Mouse (Mus musculus) gastrocnemius, postnatal 25 days (tissue): Measurements from ENCODE around the gene Arhgap28. TPM values are rescaled to one million over a fixed set of nuclear protein-coding genes. Genes with fewer than 3 reads are reported as not detected.

Experiments
- DNase-seq: peaks from one replicate; pipeline ENCODE4 v3.0.0; 2022
- total RNA-seq, 2 experiments: library from RNA; stranded (reverse); gene quantifications; 1 replicate in 1 of 2; 2 replicates in 1 of 2; pipeline ENCODE4 v1.2.3; 2021

Gene Arhgap28
- total RNA-seq, 2 experiments from 2014 or later = 1.1 to 1.6 TPM

DNA sequence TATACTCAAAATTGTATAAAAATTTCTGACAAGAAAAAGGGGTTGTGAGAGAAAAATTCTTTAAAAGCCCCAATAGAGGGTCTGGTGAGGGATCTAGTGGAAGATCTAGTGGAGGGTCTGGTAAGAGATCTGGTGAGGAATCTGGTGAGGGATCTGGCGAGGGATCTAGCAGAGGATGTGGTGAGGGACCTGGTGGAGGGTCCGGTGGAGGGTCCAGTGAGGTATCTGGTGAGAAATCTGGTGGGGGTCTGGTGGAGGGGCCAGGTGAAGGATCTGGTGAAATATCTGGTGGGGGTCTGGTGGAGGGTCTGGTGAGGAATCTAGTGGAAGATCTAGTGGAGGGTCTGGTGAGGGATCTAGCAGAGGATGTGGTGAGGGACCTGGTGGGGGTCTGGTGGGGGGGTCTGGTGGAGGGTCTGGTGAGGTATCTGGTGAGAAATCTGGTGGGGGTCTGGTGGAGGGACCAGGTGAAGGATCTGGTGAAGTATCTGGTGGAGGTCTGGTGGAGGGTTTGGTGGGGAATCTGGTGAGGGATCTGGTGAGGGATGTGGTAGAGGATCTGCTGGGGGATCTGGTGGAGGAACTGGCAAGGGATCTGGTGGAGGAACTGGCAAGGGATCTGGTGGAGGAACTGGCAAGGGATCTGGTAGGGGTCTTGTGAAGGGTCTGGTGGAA lies 10.4 kb downstream of the Arhgap28 start:
- DNase-seq = no peak

DNA sequence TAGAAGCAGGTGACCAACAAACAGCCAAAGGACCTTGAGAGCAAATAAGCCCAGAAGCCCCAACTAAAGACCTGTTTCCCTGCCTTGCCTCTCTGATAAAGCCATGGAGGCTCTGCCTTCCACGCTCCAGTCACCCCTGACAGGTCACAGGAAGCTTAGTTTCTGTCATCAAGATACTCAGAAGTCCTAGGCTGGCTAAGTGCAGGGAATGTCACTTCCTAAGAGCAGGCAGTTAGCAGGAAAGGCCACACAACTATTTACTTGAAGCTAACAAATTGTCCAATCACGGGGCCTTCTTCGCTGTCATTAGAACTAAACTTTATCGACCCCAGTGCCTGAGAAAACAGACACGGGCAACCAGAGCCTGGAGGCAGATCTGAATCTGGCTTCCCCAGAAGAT lies 14.2 kb downstream of the Arhgap28 start:
- DNase-seq = no peak

DNA sequence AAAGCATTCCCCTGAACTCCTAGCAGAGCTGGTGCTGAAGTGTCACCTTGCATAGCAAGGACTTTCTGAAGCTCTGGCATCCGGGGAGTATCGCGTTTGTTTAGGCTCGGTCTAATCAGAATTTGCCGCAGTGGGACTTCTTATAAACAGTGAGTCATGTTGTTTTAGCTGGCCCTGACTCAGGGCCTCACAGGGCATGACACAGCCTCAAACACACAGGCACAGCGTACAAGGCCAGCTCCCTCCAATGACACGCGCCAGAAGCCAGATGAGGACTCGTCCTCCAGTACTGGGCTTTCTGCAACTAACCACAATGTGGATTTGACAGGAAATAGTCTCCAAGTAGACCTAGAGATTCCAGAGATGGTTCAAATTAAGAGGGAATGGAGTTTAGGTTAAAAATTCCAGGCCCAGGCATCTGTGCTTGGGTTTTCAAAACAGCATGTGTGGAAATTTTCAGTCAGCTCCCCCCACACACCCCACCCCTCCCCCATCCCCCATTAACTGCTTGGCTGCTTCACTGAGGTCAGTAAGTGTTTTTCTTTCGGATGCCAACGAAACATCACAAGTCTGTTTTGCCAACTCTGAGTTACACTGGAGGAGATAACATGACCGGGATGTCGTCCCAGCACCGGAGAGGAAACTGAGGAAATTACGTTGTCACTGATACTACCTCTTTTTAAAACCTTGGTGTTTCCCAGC lies 14.8 kb downstream of the Arhgap28 start:
- DNase-seq = peak; percentile 54

DNA sequence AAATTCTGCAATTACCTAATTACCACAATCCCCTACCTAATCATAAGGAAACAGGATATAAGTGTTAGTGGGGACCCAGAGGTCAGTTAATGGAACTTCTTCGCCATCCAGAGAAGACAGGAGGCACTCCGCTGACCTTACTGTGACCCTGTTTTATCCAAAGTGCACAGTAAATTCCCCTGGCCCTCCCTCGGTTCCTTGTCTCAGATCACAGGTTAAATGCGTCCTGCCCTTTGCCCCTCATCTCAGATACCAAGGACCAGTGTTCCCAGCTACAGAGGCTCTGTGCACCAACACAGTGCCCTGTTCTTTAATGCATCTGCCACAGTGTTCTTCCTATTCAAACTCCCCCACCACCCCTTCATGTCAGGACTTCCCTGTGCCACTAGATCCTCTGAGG lies 18.4 kb downstream of the Arhgap28 start:
- DNase-seq = no peak

DNA sequence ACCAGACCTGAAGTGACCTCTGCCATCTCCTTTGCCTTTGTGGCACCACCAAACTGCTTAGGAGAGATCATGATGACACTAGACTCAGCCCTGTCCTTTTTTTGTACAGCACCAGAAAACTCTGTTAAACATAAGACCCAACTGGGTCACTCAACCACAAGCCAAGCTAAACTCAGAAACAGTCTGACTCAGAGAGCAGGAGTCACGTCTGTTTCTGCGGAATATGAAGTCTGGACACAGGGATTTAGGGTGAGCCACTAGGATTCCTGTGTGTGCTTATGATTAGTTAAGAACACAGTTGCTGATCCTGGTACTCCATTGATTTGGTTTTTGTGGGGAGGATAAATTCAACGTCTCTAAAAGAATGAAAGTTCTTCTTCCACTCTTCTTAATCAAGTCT lies 23.3 kb downstream of the Arhgap28 start:
- no peak for DNase-seq

DNA sequence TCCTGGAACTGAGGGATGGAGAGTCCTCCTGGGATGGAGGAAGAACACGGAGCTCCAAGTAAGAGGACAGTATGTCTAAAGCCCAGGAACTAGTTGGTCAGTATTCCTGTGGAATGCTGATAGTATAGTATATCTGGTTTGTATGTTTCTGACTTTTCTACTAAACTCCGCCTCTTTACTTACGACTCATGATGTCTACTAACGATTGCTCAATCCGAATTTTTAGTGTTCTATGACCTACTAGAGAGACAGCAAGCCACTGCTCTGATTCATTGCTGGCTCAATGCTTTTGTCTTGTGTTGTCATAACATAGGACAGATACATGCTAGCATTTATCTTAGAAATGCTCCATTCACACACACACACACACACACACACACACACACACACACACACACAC lies 24.7 kb downstream of the Arhgap28 start:
- DNase-seq = no peak

DNA sequence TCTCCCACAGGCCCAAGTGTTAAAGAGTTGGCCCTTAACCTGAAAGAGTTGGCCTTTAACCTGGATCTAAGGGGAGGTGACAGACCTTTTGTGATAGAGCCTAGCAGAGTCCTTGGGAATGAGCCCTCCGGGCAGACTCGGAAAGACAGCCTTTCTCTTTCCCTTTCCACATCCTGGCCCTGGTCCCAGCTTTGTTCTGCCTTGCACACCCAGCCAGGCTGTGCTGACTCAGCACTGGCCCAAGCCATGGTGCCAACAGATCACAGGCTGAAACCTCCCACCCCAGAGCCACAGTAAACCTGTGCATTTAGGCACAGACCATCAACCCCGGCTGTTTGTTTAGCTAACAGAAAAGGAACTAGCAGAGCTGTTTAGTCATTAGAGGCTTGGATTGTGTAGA lies 25.1 kb downstream of the Arhgap28 start:
- DNase-seq = peak; percentile 55

DNA sequence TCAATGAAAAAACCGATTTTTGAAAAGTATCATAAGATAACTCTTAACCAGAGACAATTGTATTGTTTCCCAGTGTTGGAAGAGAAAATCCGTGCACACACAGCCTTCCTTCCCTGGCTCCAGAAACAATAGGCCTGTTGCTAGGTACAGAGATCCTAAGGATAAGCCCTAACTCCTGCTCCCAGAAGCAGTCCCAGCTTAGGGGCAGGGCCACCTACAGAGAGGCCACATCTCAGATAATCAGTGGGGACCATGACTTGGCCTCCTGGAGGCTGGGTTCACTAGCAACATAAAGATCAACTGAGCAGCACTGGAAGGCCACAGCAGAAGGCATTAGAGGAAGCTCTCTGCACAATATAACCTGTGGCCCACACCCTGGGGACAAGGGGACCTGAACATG lies 27.5 kb downstream of the Arhgap28 start:
- no peak for DNase-seq

DNA sequence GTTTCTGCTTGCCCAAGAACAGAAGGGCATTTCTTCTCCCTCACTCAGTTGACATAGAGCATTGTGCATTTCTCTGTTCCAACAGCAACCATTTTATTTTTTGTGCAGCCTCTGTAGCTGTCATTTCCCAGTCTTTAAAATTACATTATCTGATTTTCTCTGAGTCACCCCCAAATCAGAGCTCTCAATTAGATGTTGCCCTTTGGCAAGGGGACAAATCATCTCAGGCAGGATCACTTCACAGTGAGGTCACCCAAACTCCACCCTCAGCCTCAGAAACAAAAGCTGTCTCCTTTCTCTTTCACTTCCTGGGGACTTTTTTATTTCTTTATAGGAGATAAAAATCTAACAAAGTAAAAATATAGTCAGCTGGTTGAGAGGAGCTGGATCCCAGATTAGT lies 27.9 kb downstream of the Arhgap28 start:
- no peak for DNase-seq

DNA sequence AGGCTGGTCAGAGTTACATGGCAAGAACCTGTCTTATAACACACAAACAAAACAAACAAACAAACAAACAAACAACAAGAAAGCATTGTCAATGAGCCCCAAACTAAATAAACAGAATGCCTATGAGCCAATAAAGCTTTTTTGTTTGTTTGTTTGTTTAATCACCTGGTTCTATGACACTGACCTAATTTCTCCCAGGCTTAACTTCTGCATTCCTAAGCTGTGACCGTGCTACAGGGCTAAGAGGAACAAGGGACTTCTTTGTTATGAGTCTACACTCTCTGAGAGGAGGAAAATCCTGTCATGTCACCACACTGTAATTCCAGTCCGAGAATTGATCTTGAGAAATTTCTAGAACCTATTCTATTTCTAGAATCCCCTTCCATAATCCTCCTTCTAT lies 29.2 kb downstream of the Arhgap28 start:
- no peak for DNase-seq

DNA sequence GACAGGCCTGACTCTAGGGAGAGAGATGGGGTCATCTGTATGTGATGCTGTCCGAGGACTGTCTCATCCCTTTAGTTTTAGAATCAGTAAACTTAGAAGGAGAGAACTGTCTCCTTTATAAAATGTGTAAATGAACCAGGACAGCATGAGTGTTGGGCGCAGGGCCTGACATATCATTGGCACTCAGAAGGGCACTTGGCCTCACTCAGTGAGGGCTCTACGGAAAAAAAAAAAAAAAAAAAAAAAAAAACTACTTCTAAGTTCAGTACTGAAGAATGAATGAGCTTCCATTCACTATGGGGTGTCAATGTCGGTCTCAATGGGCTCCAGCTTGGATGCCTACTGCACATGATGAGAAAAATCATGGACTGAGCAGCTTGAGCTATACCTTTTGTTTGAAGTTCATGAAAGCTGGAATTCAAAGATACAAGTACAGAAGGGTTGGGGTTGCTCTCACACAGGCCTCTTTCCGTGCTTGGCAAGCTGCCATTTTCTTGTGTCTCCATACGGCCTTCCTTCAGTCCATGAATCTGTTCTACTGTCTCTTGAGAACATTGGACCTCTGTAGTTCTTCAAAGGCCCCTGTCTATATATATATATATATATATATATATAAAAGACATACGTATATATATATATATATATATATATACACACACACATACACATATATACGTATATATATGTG lies 36.9 kb downstream of the Arhgap28 start:
- DNase-seq = no peak

DNA sequence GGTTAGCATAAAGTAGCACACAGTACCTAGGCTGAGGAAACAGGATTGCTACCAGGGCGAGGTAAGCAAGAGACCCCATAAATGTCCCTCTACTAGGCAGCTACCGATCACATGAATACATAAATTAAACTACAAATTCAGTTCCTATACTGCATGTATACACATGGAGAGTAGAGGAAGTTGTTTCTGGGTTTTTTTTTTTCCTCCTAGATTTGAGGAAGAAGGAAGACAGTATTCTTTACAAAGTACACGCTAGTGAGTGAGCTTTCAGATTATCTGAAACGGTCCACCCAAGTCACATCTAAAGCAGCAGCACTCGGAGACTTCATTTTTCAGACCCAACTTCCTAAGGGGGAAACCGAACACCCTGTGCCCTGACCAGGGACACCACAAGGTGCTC lies 41.1 kb downstream of the Arhgap28 start:
- no peak for DNase-seq

DNA sequence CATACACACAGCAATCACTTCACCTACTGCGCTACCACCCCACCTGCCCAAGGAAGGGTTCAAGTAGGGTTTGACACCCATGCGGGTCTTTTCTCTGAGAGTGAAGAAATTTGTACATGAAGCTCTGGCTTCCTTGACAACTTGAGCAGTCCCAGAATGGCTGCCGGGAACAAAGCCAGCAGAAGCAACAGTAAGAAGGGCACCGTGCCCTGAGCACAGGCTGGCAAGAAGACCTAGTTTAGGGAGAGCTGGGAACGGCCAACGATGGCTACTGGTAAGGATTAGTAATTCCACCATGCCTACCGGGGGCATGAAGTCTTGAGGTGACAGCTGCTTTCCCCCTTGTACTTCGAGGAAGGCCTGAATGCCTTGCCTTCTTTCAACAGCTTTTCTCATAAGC lies 41.9 kb downstream of the Arhgap28 start:
- DNase-seq = no peak

DNA sequence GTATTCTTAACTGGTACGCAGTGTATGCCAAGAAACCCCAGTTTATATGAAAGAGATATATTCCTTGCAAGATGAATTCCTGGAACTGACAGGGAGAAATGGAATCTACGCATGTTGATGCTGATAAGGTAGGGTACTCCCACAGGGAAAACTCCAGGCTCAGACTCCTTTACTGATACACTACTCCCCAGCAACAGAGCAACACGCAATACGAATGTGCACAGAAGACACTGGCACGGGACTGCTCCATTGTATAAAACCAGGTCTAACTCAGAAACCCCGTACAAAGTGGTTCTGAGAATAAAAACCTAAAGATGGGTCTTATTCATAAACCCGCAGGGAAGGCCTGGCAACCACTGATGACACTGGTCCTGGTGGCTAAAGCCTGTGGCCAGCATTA lies 45.0 kb downstream of the Arhgap28 start:
- no peak for DNase-seq

DNA sequence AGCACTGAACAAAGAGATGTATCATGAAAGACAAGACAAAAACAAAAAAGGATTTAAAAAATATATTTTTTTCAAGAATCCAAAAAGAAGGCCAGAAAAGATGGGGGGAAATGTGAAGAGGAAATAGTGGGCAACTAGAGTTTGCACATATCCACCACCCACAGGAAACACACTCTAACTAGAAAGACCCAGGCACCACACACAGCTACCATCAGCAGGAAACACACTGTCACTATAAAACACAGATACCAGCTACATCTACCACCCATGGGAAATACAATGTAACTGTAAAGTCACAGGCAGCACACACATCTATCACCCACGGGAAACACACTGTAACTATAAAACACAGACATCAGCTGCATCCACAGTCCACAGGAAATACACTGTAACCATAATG lies 46.3 kb downstream of the Arhgap28 start:
- no peak for DNase-seq

DNA sequence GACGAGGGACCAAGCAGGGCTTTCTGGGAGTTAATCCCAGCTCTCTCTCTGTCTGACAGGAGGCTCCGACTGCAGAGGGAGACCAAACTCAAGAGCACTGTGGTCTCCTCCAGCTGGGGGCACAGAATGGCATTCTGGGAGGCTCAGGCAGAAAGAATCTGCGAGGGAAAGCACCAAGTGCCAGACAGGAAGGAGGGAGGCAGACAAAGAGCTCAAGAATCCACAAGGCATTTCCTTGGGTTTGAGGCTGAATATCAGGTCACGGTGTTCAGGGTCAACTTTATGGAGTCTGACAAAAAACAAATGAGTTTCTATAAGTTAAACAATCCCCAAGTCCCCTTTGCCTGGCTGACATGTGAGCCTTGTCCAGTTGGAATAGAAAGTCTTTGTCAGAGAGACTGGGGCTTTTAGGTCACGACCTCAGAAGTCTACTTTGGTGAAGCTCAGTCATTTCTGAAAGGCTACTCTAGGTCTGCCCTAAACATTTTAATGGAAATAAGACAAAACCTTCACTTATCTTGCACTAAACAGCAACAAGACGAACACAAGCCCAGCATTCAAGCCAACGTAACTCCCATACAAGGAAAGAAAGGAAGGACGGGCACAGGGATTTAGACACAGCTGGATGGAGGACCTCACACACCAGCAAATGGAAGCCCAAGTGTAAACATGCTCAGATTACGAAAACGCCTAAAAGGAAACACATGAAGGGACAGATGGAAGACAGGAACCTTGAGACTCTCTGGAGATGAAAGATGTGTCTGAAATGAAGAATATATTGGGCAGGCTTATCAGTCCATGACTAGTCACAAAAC lies 47.8 kb downstream of the Arhgap28 start:
- no peak for DNase-seq

DNA sequence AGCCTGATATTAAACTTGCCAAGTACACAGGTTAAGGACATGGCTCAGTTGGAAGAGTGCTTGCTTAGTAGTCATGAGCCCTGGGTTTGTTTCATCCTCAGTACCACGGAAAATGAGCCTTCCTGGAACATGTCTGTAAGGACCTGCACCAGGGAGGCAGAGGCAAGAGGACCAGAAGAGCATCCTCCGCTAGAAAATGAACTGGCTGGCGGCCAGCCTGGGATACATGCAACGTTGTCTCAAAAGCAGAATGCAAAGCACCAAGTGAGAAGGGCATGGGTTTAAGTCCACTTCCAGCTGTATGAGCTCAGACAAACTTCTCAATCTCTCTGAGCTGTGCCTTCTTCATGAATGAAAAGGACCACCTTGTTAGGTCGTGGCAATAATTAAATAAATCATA lies 49.0 kb downstream of the Arhgap28 start:
- DNase-seq = no peak

DNA sequence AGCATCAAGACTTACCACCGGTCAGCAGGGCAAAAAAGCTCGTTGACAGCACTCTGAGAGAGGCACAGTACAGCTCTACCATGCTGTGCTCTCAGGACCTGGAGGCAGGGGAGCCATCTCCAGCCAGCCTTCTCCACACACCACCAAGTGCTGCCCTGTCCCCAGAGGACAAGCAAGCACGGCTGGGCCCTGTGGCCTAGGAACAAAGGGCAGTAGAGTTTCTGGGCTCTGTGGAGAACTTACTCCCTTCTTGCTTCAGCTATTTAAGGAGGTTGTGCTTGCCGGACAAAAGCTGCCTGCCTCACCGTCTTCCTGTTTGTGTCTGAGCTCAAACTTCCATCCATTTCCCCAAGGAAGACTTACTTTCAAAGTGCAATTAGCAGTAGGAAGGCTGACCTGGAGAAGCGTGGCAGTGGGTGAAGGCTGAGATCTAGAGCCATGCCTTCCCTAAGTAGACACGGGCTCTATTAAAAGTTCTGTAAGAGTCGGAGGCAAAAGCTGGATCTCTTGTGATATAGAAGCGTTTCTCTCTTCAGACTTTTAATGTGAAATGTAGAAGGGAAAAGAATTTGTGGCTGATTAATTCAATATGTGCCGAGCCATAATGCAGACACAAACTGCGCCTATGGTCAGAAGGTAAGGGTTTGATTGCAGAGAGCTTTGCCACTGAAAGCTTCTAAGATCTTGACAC lies 53.3 kb downstream of the Arhgap28 start:
- DNase-seq = no peak

DNA sequence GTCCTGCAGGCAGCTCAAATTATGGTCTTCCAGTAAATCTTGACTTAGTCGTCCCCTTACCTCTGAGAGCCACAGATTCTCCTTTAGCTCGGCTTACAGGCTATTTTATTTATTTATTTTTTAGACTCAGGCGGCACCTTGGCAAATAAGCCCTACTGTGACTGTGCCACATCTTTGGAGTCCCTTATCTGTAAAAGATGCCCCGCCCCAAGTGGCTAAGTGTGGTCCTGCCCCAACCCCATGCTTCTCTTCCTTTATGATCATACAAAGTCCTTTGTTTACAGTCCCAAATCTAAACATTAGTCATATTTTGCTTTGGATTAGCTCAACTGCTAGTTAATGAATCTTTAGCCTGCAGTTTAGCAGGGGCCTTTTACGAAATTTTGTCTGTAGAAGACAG lies 55.3 kb downstream of the Arhgap28 start:
- no peak for DNase-seq

DNA sequence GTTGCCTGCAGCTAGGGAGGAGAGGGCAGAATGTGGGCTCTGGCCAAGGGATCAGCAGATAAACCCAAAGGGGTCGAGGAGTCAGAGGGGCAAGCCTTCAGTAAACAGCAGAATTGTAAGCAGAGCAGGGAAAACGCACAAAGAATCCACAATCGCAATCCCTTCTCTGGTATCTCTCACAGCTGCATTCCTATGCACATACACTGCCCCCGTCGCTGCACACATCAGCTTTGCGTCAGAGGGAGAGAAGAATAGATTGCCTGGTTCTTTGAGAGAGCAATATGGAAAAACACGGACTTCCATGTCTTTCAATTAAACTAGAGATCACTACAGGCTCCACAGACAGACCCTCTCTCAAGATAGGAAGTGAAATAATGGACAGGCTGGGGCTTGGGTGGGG lies 58.5 kb downstream of the Arhgap28 start:
- DNase-seq = no peak

DNA sequence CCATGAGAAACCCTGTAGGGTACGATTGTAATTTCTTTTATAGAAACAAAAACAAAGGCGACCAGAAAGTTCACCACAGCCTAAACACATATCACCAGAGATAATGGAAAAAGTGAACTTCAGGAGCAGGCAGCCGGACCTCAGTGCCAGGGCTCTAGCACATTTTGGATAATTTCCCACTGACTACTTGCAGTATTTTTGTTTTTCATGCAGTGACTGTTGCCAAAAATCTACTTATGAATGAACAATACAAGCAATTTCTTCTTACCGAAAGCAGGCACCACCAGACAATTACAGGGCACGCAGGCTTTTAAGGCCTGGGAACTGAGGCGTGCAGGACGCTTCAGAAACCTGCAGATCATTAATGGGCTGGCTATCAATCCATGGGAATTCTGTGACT lies 59.7 kb downstream of the Arhgap28 start:
- no peak for DNase-seq

DNA sequence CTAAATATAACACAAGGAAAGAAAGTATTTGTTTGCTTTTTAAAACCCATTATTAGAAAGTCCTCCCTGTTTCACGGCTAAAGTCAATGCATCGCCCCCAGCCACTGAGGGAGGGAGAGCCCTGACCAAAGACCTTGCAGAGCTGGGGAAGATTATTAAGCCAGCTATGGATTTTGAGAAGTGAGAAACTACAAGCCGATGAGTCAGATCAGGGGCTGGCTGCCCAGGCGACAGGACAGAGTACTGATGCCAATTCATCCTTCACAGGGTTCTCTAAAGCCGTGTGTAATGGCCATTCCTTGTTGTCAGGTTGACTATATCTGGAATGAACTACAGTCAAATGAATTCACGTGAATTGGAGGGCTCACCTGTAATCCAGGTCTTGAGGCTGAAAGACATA lies 62.9 kb downstream of the Arhgap28 start:
- no peak for DNase-seq
